Mouse (Mus musculus): ENCODE measurements around the gene Cyp24a1.
A peak's percentile ranks its signal among the peaks of the same experiment; 100 is the strongest.
"Not testable (repeated sequence)": the region's sequence is repeated elsewhere in the genome, so short reads cannot be mapped to it uniquely, and the experiment has no call there.

Gene Cyp24a1

GRCm38 (mm10) chr2:170496154-170496930 is 603 bp downstream of the Cyp24a1 start, which contains the start of gene Pfdn4:
Pfdn4 (plus strand) TSS chr2:170496428.
- DNase-seq (ENCODE audit: low spot score in 2 of 2), result no peak

DNA sequence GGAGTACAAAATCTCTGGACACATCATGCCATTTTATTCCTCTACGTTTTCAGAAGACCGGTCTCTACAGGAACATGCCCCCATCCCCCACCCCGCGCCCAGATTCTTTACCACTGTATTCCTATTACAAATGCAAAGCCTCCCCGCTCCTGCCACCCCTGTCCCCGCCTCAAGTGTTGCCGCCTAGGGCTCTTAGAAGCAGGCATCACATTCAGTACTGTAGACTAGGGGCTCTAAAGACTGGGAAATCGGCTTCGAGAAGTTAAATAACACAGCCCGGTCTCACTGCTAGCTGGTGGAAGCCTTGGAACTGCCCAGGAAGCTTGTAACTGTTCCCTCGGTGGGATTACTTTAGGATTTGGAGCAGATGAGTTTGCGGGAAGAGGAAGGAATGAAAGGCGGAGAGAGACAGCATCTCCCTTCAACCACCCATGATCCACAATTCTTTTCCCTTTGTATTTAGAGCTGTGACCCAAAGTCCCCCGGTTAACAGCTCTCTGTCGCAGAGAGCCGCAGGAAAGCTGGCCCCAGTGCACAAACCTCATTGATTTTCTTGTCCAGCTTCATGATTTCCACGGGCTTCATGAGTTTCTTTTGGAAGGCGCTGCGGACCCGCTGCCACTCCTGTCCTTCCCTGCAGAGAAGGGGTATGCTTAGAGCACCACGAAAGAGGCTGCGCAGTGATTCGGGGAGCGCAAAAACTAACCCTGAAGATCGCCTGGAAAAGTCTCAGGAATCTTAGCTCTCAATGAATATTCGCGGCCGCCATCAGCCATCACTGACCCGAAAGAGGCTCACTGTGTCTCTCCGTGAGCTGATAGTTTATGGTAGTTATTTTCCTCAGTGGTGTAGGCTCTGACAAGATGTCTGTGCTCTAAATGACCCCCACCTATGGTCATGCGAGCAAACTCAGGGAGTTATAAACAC is 1.9 kb downstream of the Cyp24a1 start:
- DNase-seq (ENCODE audit: low spot score in 2 of 2), result no peak

DNA sequence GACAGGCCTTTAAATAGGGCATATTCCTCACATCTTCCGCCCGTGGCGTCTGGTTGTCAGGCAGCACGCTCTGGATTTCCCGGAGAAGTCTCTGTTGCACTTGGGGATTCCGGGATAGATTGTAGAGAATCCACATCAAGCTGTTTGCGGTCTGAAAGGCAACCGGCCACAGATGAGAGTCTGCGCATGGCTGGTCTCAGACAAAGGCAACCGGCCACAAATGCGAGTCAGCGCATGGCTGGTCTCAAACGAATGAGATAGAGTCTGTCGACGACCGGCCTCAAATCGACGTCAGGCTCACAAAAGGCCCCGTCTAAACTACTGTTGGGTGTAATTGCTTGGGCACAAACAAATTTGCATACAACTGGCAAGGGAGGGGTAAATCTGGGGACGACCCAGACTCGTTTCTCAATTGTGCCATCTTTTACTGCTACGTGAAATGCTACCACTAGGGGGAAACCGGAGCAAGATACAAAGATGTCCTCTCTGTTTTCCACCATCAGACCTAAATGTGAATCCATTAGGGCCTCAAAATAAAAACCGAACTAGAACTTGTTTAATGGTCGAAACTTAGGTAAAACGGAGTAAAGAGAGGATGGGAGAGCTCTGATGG is 8.9 kb downstream of the Cyp24a1 start:
- DNase-seq (ENCODE audit: low spot score in 2 of 2), result no peak

DNA sequence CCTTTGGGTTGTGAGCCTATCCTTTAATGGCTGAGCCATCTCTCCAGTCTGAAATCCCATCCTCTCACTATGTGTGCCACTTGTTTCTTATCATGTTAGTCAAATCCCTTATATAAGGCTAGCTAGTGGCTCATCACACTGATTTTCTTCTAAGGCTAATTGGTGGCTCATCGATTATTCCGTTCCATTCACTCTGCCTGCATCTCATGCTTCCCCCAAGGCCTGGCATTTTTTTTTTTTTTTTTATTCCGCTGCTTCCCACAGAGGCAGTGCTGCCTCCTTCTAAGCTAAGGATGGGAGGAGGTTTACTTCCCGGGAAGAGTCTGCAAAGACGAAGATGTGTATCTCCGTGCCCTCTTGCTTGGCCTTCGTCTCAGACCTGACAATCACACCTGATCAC is 9.7 kb downstream of the Cyp24a1 start:
- no peak for DNase-seq (ENCODE audit: low spot score in 2 of 2)

- no peak for DNase-seq (ENCODE audit: low spot score in 2 of 2)
These were observed 13.0 kb downstream of the Cyp24a1 start for GRCm38 (mm10) chr2:170483914-170484313.

GRCm38 (mm10) chr2:170482019-170482540 is 14.9 kb downstream of the Cyp24a1 start:
- no peak for DNase-seq (ENCODE audit: low spot score in 2 of 2)

DNA sequence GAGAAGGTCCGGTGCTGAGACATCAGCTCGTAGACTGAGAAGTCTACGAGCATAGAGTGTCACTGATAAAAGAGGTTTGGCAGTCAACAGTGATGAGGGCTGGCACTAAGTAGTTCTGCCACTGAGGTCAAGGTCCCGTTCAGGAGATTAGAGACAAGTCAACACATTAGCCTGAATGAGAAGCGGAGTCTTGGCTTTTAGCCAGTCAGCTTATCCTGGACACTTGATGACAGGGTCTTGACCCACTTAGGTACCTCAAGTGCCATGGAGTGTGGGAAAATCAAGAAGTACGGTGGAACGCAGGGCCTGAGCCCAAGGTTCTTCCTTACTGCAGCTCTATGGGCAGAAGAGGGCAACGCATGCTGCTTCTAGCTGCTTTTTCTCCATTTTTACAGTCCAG is 20.3 kb downstream of the Cyp24a1 start:
- DNase-seq (ENCODE audit: low spot score in 2 of 2), result no peak

GRCm38 (mm10) chr2:170476215-170476614 is 20.7 kb downstream of the Cyp24a1 start:
- no peak for DNase-seq (ENCODE audit: low spot score in 2 of 2)

DNA sequence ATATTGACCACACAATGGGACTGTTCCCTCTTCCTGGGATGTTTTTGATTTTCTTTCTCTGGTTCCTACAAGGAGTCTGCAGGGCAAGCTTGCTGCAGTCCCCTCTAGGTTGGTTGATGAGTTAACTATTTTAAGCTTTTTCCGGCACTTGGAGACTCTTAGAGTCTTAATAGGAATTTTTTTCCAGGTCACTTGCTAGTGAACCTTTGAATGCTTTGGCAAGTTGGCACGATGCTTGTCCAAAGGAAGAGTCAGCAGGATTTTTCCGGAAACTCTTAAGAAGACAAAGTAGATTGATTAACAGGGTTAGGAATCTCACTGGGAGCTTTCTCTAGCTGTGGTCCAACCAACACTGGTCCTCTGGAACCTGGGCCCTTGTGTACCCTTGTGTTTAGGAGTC is 21.8 kb downstream of the Cyp24a1 start:
- DNase-seq (ENCODE audit: low spot score in 2 of 2), result no peak

DNA sequence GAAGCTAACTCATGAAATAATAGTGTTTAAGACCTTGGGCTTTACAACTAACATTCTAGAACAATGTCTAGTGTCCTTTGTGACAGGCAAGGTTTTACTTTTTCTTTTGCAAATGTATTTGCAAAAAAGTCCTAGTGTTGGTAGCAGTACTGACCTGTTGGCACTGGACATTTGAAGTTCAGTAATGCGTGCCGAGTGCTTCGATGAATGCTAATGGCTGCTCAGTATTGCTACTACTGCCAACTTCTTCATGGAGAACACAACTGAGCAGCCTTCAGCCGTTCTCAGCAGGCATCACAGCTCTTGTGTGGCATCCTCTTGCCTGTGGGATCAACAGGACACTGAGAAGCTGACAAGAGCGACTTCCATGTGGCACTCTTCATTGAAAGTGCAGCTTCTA is 22.8 kb downstream of the Cyp24a1 start:
- DNase-seq (ENCODE audit: low spot score in 2 of 2), result no peak

DNA sequence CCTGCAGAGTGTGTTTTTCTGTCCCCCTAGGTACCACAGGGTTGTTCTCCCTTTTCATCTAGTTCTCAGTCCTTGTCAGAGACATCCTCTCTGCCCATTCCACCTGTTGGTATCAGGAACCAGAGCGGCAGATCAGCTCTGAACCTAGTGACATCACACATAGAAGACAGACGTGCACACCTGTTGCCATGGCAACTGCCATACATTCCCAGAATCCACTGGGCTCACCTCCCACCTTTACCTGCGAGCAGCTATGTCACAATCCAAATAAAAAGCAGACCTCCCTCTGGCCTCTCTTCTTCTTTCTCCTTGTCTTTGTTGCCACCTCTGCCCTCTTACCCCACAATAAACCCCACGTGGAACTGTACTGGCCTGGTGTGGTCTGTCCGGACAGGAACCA is 26.4 kb downstream of the Cyp24a1 start:
- DNase-seq (ENCODE audit: low spot score in 2 of 2), result no peak

- DNase-seq (ENCODE audit: low spot score in 2 of 2), result peak; percentile 50 to 51
These were observed 27.2 kb downstream of the Cyp24a1 start for GRCm38 (mm10) chr2:170469616-170470308.

DNA sequence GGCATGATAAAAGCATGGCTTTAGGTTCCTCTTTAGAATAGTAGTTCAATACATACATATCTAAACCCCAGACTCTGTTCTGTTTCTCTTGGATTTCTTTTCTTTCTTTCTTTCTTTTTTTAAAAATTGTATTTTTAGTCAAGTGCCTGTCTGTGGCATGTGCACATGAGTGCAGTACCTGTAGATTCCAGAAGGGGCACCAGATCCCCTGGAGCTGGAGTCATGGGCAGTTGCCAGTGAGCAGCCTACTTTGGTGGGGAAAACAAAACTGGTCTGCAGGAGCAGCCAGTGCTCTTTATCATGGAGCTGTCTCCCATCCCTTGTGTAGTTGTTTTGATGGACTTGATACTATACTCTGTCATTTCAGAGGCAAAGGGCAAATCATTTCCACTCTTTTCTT is 28.9 kb downstream of the Cyp24a1 start:
- no peak for DNase-seq (ENCODE audit: low spot score in 2 of 2)

DNA sequence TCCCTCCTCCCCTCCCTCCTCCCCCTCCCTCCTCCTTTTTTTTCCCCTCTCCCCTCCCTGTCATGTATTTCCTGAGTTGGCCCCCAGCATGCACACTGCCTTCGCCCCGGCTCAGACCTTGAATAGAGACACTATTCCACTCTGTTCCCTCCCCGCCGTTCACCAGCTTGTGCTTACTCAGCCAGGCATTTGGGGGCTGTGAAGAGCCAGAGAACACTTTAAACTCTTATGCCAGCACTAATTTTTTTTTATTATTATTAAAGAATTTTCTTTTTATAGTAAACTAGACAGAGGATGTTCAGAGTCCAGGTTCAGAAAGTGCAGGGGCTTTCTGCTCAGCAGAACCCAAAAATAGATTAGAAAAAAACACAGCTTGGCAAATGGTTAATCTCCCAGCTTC is 32.1 kb downstream of the Cyp24a1 start:
- no peak for DNase-seq (ENCODE audit: low spot score in 2 of 2)

GRCm38 (mm10) chr2:170461652-170462051 is 35.3 kb downstream of the Cyp24a1 start:
- DNase-seq (ENCODE audit: low spot score in 2 of 2), result no peak

GRCm38 (mm10) chr2:170459805-170460204 is 37.1 kb downstream of the Cyp24a1 start:
- DNase-seq (ENCODE audit: low spot score in 2 of 2), result no peak

DNA sequence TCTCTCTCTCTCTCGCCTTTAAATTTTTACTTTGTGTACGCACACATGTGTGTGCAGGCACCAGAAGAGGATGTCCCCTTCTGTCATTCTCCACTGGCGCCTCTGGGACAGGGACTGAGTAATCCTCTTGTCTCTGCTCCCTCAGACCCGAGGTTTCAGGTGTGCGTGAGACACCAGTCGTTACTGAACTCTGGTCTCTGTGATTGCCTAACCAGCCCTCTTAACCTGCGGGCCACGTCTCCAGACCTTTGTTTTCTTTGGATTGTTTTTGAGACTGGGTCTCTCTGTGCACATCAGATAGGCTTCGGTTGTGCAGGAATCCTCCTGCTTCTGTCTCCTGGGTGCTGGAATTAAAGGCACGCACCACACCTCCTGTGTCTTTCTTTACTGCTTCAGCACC is 37.8 kb downstream of the Cyp24a1 start:
- no peak for DNase-seq (ENCODE audit: low spot score in 2 of 2)

DNA sequence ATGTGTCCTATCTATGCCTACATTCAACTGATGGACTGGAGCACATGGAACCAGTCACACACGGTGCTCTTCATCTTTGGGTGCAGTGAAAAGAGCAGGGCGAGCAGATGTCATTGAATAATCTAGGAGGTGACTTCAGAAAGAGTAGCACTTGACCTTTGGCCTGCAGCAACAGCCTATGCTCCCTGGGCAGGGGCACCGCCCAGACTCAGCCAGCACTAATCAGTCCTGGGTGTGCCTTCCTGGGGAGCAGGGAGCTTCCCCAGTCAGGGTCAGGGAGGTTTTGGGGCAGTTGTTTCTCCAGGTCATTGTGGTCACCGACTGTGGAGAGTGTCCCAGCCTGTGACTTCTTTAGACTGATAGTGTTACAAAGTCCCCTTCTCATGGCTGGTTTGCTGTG is 43.1 kb downstream of the Cyp24a1 start:
- not testable (repeated sequence) for DNase-seq (ENCODE audit: low spot score in 2 of 2)

GRCm38 (mm10) chr2:170450933-170451332 is 46.0 kb downstream of the Cyp24a1 start:
- DNase-seq (ENCODE audit: low spot score in 2 of 2), result peak; percentile 73 to 77

GRCm38 (mm10) chr2:170447651-170448050 is 49.3 kb downstream of the Cyp24a1 start:
- peak; percentile 23 to 33 for DNase-seq (ENCODE audit: low spot score in 2 of 2)

- DNase-seq (ENCODE audit: low spot score in 2 of 2), result no peak
These were observed 50.0 kb downstream of the Cyp24a1 start for GRCm38 (mm10) chr2:170446843-170447383.
